Mouse (Mus musculus) intestine, embryonic 15.5 days (tissue): ENCODE measurements around the gene Ankrd39. TPM values are rescaled to one million over a fixed set of nuclear protein-coding genes. Genes with fewer than 3 reads are reported as not detected.

Experiments
- ATAC-seq: fragments of 200-750 bp; cut with Nextera tagmentation; 2 replicates; pipeline ENCODE4 v1.8.0; 2017; ENCODE audit warnings: moderate TSS enrichment, moderate library complexity
- H3K27ac ChIP-seq: fragments of 300-500 bp; sonication (generic); 2 replicates; pipeline ENCODE4 v1.5.1; 2015; ENCODE audit warnings: mild to moderate bottlenecking, inconsistent platforms
- H3K27me3 ChIP-seq: fragments of 300-500 bp; sonication (generic); replicated peaks from 2 replicates; pipeline ENCODE4 v1.6.1; 2015; ENCODE audit warnings: inconsistent platforms
- H3K36me3 ChIP-seq: fragments of 300-500 bp; sonication (generic); 2 replicates; pipeline ENCODE4 v1.6.1; 2015; ENCODE audit warnings: inconsistent platforms
- H3K4me1 ChIP-seq: fragments of 300-500 bp; sonication (generic); replicated peaks from 2 replicates; pipeline ENCODE4 v1.6.1; 2015; ENCODE audit warnings: inconsistent platforms
- H3K4me2 ChIP-seq: fragments of 300-500 bp; sonication (generic); replicated peaks from 2 replicates; pipeline ENCODE4 v1.6.1; 2015; ENCODE audit warnings: mild to moderate bottlenecking, inconsistent platforms
- H3K4me3 ChIP-seq: fragments of 300-500 bp; sonication (generic); replicated peaks from 2 replicates; pipeline ENCODE4 v1.5.1; 2015; ENCODE audit warnings: inconsistent platforms
- H3K9ac ChIP-seq: fragments of 300-500 bp; sonication (generic); 2 replicates; pipeline ENCODE4 v1.6.1; 2015; ENCODE audit warnings: inconsistent platforms
- H3K9me3 ChIP-seq: fragments of 300-500 bp; sonication (generic); 2 replicates; pipeline ENCODE4 v1.6.1; 2016; ENCODE audit warnings: inconsistent platforms
- WGBS: fragments of 180-500 bp; shearing (Covaris S2); methylation state at CpG from one replicate; pipeline ENCODE4 v1.1.7; 2015; 5-methylcytosine and 5-hydroxymethylcytosine counted together
- polyA plus RNA-seq: library from polyadenylated mRNA; unstranded; fragments of >200 nt; fragmentation: Nextera tagmentation; extraction: Ambion mirVana; gene quantifications from 2 replicates; pipeline ENCODE4 v1.2.1, GENCODE M21; 2015

Gene Ankrd39
- polyA plus RNA-seq, 1 experiment from 2014 or later, result 21.2 TPM

- no peak overlapping the region for H3K4me3 ChIP-seq
- no peak overlapping the region for H3K9ac ChIP-seq
- WGBS, result 58% methylated on average over 11 of the region's 11 CpGs
- H3K27ac ChIP-seq, result no peak overlapping the region
- ATAC-seq, result no peak
- H3K9me3 ChIP-seq, result no peaks in the 10 kb centered on the region
- no peak overlapping the region for H3K4me2 ChIP-seq
- H3K4me1 ChIP-seq, result peaks cover 12% of the 10 kb centered on the region; the same call in 1 of the 2 replicates
- no peaks in the 10 kb centered on the region for H3K27me3 ChIP-seq
- peaks cover 26% of the 10 kb centered on the region for H3K36me3 ChIP-seq
These were observed 27.6 kb downstream of the Ankrd39 start for GRCm38 (mm10) chr1:36519626-36520025.

GRCm38 (mm10) chr1:36518259-36518658 is 29.0 kb downstream of the Ankrd39 start:
- Histone ChIP-seq H3K4me2 (no peak overlapping the region), H3K9ac (no peak overlapping the region), H3K36me3 (peaks cover 26% of the 10 kb centered on the region), H3K4me1 (peaks cover 16% of the 10 kb centered on the region), H3K9me3 (no peaks in the 10 kb centered on the region), H3K27me3 (no peaks in the 10 kb centered on the region), H3K27ac (no peak overlapping the region), H3K4me3 (no peak overlapping the region)
- 72% methylated on average over 3 of the region's 3 CpGs for WGBS
- ATAC-seq, result peak; percentile 29; the same call in 1 of the 2 replicates

GRCm38 (mm10) chr1:36513718-36514117 is 33.5 kb downstream of the Ankrd39 start:
- Histone ChIP-seq H3K9ac (no peak overlapping the region), H3K9me3 (no peaks in the 10 kb centered on the region), H3K27me3 (no peaks in the 10 kb centered on the region), H3K4me1 (peaks cover 17% of the 10 kb centered on the region), H3K4me2 (peak overlapping the region; percentile 87), H3K27ac (no peak overlapping the region), H3K4me3 (peak overlapping the region; percentile 90; the same call in 1 of the 2 replicates), H3K36me3 (0 out of 2 replicates have a peak, but pooled peaks cover 3% of the 10 kb centered on the region)
- 69% methylated on average over 2 of the region's 2 CpGs for WGBS
- ATAC-seq, result no peak

GRCm38 (mm10) chr1:36513310-36513709 is 33.9 kb downstream of the Ankrd39 start:
- Histone ChIP-seq H3K27me3 (no peaks in the 10 kb centered on the region), H3K4me3 (peak overlapping the region; percentile 90), H3K4me2 (peak overlapping the region; percentile 87), H3K4me1 (peaks cover 17% of the 10 kb centered on the region), H3K9ac (peak overlapping the region; percentile 85; the same call in 1 of the 2 replicates), H3K9me3 (no peaks in the 10 kb centered on the region), H3K27ac (no peak overlapping the region), H3K36me3 (0 out of 2 replicates have a peak, but pooled peaks cover 3% of the 10 kb centered on the region)
- whole genome bisulfite sequencing, result 17% methylated on average over 1 of the region's 1 CpGs
- ATAC-seq, result no peak

- H3K27ac ChIP-seq, result peak overlapping the region; percentile 98
- no peaks in the 10 kb centered on the region for H3K9me3 ChIP-seq
- H3K4me2 ChIP-seq, result peak overlapping the region; percentile 87
- ATAC-seq, result no peak
- peak overlapping the region; percentile 90 for H3K4me3 ChIP-seq
- peaks cover 17% of the 10 kb centered on the region for H3K4me1 ChIP-seq
- peak overlapping the region; percentile 85 for H3K9ac ChIP-seq
- 0 out of 2 replicates have a peak, but pooled peaks cover 3% of the 10 kb centered on the region for H3K36me3 ChIP-seq
- 2% methylated on average over 16 of the region's 16 CpGs for WGBS
- H3K27me3 ChIP-seq, result no peaks in the 10 kb centered on the region
These were observed 34.3 kb downstream of the Ankrd39 start for GRCm38 (mm10) chr1:36512966-36513280.

- peak overlapping the region; percentile 87 for H3K4me2 ChIP-seq
- H3K9ac ChIP-seq, result peak overlapping the region; percentile 85
- H3K9me3 ChIP-seq, result no peaks in the 10 kb centered on the region
- H3K36me3 ChIP-seq, result 0 out of 2 replicates have a peak, but pooled peaks cover 3% of the 10 kb centered on the region
- peak; percentile 70 for ATAC-seq
- no peaks in the 10 kb centered on the region for H3K27me3 ChIP-seq
- H3K4me3 ChIP-seq, result peak overlapping the region; percentile 90
- WGBS, result under 1% methylated on average over 110 of the region's 126 CpGs
- peak overlapping the region; percentile 98 for H3K27ac ChIP-seq
- peaks cover 17% of the 10 kb centered on the region for H3K4me1 ChIP-seq
These were observed 34.9 kb downstream of the Ankrd39 start for GRCm38 (mm10) chr1:36512089-36512965.

GRCm38 (mm10) chr1:36511289-36512021 is 35.8 kb downstream of the Ankrd39 start, which contains the start of gene Cnnm3:
Gene Cnnm3, plus strand, starts transcription at chr1:36511867.
- 2% methylated on average over 50 of the region's 51 CpGs for WGBS

GRCm38 (mm10) chr1:36508238-36508637 is 39.0 kb downstream of the Ankrd39 start:
- Histone ChIP-seq H3K36me3 (peaks cover 4% of the 10 kb centered on the region; the same call in 1 of the 2 replicates), H3K27ac (no peak overlapping the region), H3K4me3 (no peak overlapping the region), H3K4me1 (peaks cover 3% of the 10 kb centered on the region), H3K9me3 (no peaks in the 10 kb centered on the region), H3K9ac (no peak overlapping the region), H3K27me3 (no peaks in the 10 kb centered on the region), H3K4me2 (no peak overlapping the region)
- WGBS, result 75% methylated on average over 5 of the region's 5 CpGs
- no peak for ATAC-seq

More at GRCm38 (mm10) chr1:36511289-36512021, 35.8 kb downstream of the Ankrd39 start, which contains the start of gene Cnnm3:
- Histone ChIP-seq H3K4me3 (peak within 1 kb of the TSS; percentile 90), H3K27ac (peak within 1 kb of the TSS; percentile 98), H3K4me2 (peak within 1 kb of the TSS; percentile 87), H3K27me3 (no peaks in the 10 kb centered on the region), H3K4me1 (peaks cover 17% of the 10 kb centered on the region), H3K9me3 (no peaks in the 10 kb centered on the region), H3K36me3 (peaks cover 4% of the 10 kb centered on the region; the same call in 1 of the 2 replicates), H3K9ac (peak within 1 kb of the TSS; percentile 85)
- ATAC-seq, result peak; percentile 99

GRCm38 (mm10) chr1:36501261-36501660 is 46.0 kb downstream of the Ankrd39 start:
- ATAC-seq, result peak; percentile 50
- Histone ChIP-seq H3K9ac (no peak overlapping the region), H3K4me2 (no peak overlapping the region), H3K27me3 (no peaks in the 10 kb centered on the region), H3K4me1 (no peaks in the 10 kb centered on the region), H3K9me3 (no peaks in the 10 kb centered on the region), H3K36me3 (peaks cover 4% of the 10 kb centered on the region; the same call in 1 of the 2 replicates), H3K27ac (no peak overlapping the region), H3K4me3 (no peak overlapping the region)
- WGBS, result 5% methylated on average over 3 of the region's 3 CpGs

- H3K9me3 ChIP-seq, result no peaks in the 10 kb centered on the region
- no peak overlapping the region for H3K4me3 ChIP-seq
- no peak overlapping the region for H3K4me2 ChIP-seq
- H3K9ac ChIP-seq, result no peak overlapping the region
- no peak for ATAC-seq
- H3K27ac ChIP-seq, result no peak overlapping the region
- no peaks in the 10 kb centered on the region for H3K27me3 ChIP-seq
- H3K4me1 ChIP-seq, result peaks cover 7% of the 10 kb centered on the region
- 76% methylated on average over 2 of the region's 2 CpGs for WGBS
- H3K36me3 ChIP-seq, result 0 out of 2 replicates have a peak, but pooled peaks cover 4% of the 10 kb centered on the region
These were observed 49.9 kb downstream of the Ankrd39 start for GRCm38 (mm10) chr1:36497312-36497711.

- 48% methylated on average over 2 of the region's 2 CpGs for WGBS
- no peak for ATAC-seq
These were observed 50.5 kb downstream of the Ankrd39 start for GRCm38 (mm10) chr1:36496719-36497118.

GRCm38 (mm10) chr1:36493299-36493698 is 53.9 kb downstream of the Ankrd39 start:
- WGBS, result 61% methylated on average over 6 of the region's 6 CpGs
- Histone ChIP-seq H3K9ac (no peak overlapping the region), H3K4me2 (no peak overlapping the region; the same call in 1 of the 2 replicates), H3K27ac (0 out of 2 replicates have a peak overlapping the region, but pooled peaks have one; percentile 36), H3K4me3 (no peak overlapping the region), H3K27me3 (no peaks in the 10 kb centered on the region), H3K9me3 (no peaks in the 10 kb centered on the region), H3K4me1 (peaks cover 16% of the 10 kb centered on the region), H3K36me3 (no peaks in the 10 kb centered on the region)
- peak; percentile 72 for ATAC-seq

More at GRCm38 (mm10) chr1:36496719-36497118, 50.5 kb downstream of the Ankrd39 start:
- Histone ChIP-seq H3K4me2 (no peak overlapping the region), H3K4me3 (no peak overlapping the region), H3K27me3 (no peaks in the 10 kb centered on the region), H3K27ac (no peak overlapping the region), H3K36me3 (0 out of 2 replicates have a peak, but pooled peaks cover 4% of the 10 kb centered on the region), H3K4me1 (peaks cover 12% of the 10 kb centered on the region), H3K9me3 (no peaks in the 10 kb centered on the region), H3K9ac (no peak overlapping the region)
